Mouse (Mus musculus): ENCODE measurements around the gene Kcnip4.

- no peak for TF ChIP-seq MYOD1 (IDR thresholded peaks at IDR 0.05; ENCODE audit: control insufficient read depth in 1 of 3, insufficient read length in 2 of 3, low read depth in 2 of 3)
- no peak for TF ChIP-seq REST (IDR thresholded peaks at IDR 0.05; ENCODE audit: insufficient read depth, insufficient read length)
- TF ChIP-seq POLR2A (IDR thresholded peaks at IDR 0.05; ENCODE audit: insufficient read length, low read depth) = no peak
- TF ChIP-seq CEBPB (IDR thresholded peaks at IDR 0.05; ENCODE audit: insufficient read depth, poor library complexity, severe bottlenecking) = no peak
- TF ChIP-seq USF1 (IDR thresholded peaks at IDR 0.05; ENCODE audit: low read depth) = no peak
These were observed 1022.3 kb downstream of the Kcnip4 start for GRCm38 (mm10) chr5:48502442-48502841.

All from myocyte (in vitro differentiated cells).